Mouse (Mus musculus) heart, adult 18-20 months (tissue): ENCODE data around the gene Cebpb. TPM values are rescaled to one million over a fixed set of nuclear protein-coding genes. Genes with fewer than 3 reads are reported as not detected.

Source experiments
- DNase-seq, 2 experiments: peaks; one replicate each; pipeline ENCODE4 v3.0.0; 2021 to 2022; ENCODE audit warnings: mixed read lengths in 1 of 2
- microRNA-seq, 2 experiments: library from miRNA; unstranded; fragments of <30 nt; microRNA quantifications; one replicate each; pipeline ENCODE4 v1.2.0; 2022
- total RNA-seq, 2 experiments: library from RNA; stranded (reverse); gene quantifications; 2 replicates each; pipeline ENCODE4 v1.2.3; 2021

Cebpb gene
- total RNA-seq, 2 experiments from 2014 or later: 127 to 160 TPM

GRCm38 (mm10) chr2:167721159-167721882, 32.6 kb downstream of the Cebpb start:
- DNase-seq: no peak

- no peak for DNase-seq
Observed at GRCm38 (mm10) chr2:167722538-167722937, 33.8 kb downstream of the Cebpb start.

- DNase-seq: no peak
Observed at GRCm38 (mm10) chr2:167723589-167724206, 35.0 kb downstream of the Cebpb start.

- DNase-seq: no peak
Observed at GRCm38 (mm10) chr2:167725879-167726278, 37.2 kb downstream of the Cebpb start.

- DNase-seq: no peak
Observed at GRCm38 (mm10) chr2:167727161-167727560, 38.4 kb downstream of the Cebpb start.

- DNase-seq: no peak
Observed at GRCm38 (mm10) chr2:167730036-167730435, 41.3 kb downstream of the Cebpb start.

- no peak for DNase-seq
Observed at GRCm38 (mm10) chr2:167731149-167731548, 42.4 kb downstream of the Cebpb start.

GRCm38 (mm10) chr2:167734861-167735260, 46.1 kb downstream of the Cebpb start:
- no peak for DNase-seq

- DNase-seq: no peak
Observed at GRCm38 (mm10) chr2:167739030-167739429, 50.3 kb downstream of the Cebpb start.

Small RNAs within 50 kb of the gene (microRNA-seq; reads per million reads assigned to microRNA genes)
- gene Gm22355: 0 reads per million in 2 experiments

Other genes starting within 250 kb of the Cebpb start
- gene Rnf114, start 196.3 kb upstream of the Cebpb start, total RNA-seq: 10 to 100 TPM; 72.0 to 72.3 TPM
- gene Spata2, start 196.0 kb upstream of the Cebpb start, total RNA-seq: 10 to 100 TPM; 13.1 to 16.4 TPM
- 1 to 10 TPM; 1.2 to 2.1 TPM for gene Snai1, start 150.7 kb upstream of the Cebpb start, total RNA-seq
- gene Ube2v1, start 56.8 kb upstream of the Cebpb start, total RNA-seq: 100 to 1,000 TPM; 119 to 126 TPM
- 10 to 100 TPM in 1 of 2 experiments, 1 to 10 TPM in 1; 9.3 to 17.0 TPM for gene Gm20431, start 27.4 kb upstream of the Cebpb start, total RNA-seq
- 10 to 100 TPM; 22.0 to 23.0 TPM for gene Tmem189, start 907 bp downstream of the Cebpb start, total RNA-seq
- gene Ptpn1, start 243.1 kb downstream of the Cebpb start, total RNA-seq: 10 to 100 TPM; 16.4 to 19.8 TPM